Mouse (Mus musculus) bone marrow macrophage, adult 2 months (primary cell): ENCODE data around the gene Pcx.

ENCODE experiments used
- CTCF ChIP-seq: IDR thresholded peaks from 2 replicates; pipeline ENCODE4 v1.5.1; 2012; ENCODE audit warnings: low read depth, mild to moderate bottlenecking, low read length, moderate library complexity
- POLR2A ChIP-seq: IDR thresholded peaks from 2 replicates; pipeline ENCODE4 v1.6.1; 2012; ENCODE audit warnings: mild to moderate bottlenecking, low read depth, low read length, borderline replicate concordance

DNA sequence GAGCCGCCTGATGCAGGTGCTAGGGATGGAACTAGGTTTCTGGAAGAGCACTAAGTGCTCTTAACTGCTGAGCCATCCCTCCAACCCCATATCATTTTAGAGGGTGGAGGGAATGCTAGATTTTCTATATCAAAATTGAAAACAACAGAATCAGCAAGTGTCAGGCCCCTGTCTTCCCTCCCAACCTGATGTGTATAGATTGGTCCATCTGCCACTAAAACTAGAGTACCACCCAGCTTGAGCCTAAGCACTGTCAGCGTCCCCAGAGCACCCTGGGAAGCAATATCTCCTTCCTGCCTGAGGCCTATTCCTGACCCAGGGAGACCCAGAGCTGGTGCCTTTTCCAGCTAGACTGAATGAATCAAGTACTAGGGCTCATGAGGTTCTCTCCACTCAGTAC is 56.6 kb downstream of the Pcx start:
- TF ChIP-seq CTCF (no peak), POLR2A (no peak)
